Mouse (Mus musculus): ENCODE measurements around the gene Sec16a.
"Not testable (repeated sequence)": the region's sequence is repeated elsewhere in the genome, so short reads cannot be mapped to it uniquely, and the experiment has no call there.

Gene Sec16a

DNA sequence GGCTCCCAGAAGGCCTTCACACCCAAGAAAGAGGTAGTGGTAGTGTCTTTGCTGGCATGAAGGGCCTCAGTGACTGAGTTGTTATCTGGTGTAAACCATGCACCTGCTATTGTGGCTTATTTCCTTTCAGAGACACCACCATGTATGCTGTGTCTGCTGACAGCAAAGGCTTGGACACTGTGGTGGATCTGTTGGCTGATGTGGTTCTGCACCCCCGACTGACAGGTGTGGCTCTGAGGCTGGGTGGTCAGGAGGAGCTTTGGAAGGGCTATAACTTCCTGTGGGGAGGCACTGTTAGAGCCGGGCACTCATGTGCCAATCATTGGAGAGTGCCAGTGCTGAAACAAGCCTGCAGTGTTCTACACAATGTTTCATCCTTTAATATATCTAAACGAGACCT is 54.1 kb downstream of the Sec16a start:
- no peak for DNase-seq (ENCODE audit: low read depth, low spot score)

DNA sequence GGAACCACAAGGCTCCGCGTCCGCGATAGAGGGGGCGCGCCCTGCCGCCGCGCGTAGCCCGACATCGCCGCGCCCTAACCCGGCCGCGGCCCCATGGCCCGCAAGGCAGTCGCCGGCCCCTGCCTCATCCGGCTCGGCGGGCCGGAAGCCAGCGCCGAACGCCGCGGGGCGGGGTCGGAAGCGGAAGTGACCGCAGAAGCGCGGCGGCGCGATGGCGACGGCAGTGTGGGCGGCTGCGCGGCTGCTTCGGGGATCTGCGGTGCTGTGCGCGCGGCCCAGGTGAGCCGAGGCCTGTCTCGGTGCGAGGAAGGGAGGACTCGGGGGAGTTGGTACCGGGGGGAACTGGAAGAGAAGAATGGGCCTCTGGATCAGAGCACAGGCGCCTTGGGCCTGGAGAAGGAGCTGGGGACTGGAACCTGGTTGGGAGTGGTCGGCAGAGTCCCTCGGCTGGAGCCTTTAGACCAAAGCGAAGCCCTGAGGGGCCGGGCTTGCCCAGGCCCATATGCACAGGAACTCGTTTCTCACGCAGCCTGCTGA is 55.8 kb downstream of the Sec16a start, which contains the start of the genes Entr1 and Pmpca:
Gene Entr1 (minus strand): TSS at position 163 of the 537 bp plus-strand sequence.
Gene Pmpca (plus strand): TSS at position 186 of the 537 bp plus-strand sequence.
- peak; percentile 80 for DNase-seq (ENCODE audit: low read depth, low spot score)

DNA sequence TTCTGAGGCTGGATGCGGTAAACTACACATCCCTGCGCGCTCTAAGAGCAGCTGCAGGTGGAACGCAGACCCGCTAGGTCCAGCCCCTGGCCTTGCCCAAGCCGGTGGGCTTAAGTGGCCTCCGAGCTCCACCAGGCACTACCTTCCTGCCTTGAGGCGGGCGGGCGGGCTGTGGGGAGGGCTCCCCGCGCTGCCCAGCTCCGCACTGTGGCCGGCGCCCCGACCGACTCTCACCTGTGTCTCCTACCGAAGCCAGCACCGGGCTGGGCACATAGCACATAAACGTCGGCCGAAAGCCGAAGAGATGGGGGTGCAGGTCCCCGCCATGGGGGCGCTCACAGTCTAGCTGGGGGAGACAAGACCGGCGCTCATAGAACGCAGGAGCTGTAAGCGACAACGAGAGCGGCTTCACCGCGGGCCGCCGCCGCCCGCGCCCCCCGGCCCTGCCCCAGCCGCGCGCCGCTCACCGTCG is 56.3 kb downstream of the Sec16a start:
- no peak for DNase-seq (ENCODE audit: low read depth, low spot score)

DNA sequence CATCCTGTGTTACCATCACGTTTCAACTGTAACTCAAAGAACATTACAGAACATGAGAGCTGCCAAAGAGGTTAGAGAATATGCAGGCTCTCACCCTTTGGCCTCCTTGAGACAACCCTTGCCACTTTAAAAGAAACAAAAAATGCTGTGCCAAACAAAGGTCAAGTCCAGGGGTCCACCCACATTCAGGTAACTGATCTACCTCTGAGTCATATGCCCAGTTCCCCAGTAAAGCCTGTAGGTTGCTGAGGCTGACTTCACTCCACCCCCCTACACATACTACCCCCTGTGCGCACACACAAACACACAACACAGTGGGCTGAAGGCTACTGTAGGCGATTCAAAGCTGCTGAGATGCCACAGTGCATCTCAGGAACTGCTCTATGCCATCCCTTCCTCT is 57.3 kb downstream of the Sec16a start:
- no peak for DNase-seq (ENCODE audit: low read depth, low spot score)

DNA sequence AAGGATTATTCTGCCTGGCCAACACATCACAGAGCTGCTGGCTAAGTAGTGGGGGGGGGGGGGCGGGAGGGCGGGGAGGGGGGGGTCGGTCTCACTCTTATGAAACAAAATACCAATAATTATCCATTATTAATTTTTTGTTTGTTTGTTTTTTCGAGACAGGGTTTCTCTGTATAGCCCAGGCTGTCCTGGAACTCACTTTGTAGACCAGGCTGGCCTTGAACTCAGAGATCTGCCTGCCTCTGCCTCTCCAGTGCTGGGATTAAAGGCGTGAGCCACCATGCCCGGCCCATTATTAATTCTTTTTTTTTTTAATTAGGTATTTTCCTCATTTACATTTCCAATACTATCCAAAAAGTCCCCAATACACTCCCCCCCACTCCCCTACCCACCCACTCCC is 64.1 kb downstream of the Sec16a start:
- not testable (repeated sequence) for DNase-seq (ENCODE audit: low read depth, low spot score)

DNA sequence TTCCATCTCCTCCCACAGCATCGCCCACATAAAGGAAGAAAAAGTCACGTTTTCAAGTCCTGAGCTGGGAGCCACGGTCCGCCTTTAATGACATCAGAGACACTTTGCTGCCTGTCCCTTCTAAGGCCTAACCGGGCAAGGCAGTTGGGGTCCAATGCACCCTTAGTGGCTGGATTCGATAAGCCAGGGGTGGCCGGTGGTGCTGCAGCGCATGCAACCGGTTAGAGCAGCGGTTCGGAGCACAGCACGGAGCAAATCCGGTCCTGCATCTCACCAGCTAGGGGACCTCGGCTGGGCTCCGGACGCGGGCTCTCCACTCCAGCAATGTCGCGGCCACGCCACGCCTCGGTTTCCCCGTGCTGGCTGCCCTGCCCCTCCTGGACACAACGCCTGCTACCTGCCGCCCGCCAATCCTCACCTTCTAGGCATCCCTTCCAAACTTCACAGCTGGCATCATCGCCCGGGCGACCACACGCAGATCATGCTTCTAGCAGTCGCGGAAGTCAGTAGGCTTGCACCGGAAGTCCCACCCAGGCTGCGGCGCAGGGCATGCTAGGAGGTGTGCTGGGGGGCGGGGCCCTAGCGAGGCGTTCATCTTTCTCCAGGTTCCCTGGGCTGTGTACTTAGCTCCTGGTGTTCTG is 64.8 kb downstream of the Sec16a start, which contains the start of gene Snapc4:
Gene Snapc4 (minus strand): TSS at position 523 of the 641 bp plus-strand sequence.
- peak; percentile 82 for DNase-seq (ENCODE audit: low read depth, low spot score)

DNA sequence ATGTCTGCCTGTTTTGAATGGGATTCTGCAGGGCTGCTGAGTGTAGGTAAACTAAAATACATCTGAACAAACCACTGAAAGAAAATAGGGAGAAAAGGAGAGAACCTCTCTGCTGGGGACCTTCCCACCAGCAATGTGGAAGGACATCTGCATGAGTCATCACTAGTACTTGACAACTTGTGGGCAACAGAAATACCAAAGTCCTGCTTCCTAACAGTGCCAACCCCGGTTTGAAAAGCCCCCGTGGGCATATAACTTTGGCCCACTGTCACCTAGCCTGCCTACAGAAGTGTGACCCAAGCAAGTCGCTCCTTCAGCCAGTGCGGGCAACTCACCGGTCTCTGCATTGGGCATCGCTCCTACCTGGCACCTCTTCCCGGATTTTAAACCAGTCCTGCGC is 72.6 kb downstream of the Sec16a start:
- DNase-seq (ENCODE audit: low read depth, low spot score) = no peak

DNA sequence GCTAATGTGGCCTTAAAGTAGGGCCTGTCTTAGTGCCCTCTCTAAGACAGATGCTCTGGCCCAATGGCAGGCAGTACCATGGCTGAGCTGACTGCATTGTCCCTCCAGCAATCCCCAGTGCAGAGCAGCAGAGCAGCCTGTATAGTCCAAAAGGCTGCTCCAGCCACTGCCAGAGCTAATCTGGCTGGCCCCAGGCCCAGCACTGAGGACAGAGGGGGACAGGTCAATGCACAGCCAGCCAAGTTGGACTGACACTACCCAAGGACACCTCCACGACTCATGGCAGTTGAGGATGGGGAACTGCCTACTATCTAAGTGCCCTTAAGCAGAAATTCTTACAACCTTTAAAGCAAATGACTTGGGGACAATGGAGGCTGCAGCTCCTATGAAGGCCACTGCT is 76.4 kb downstream of the Sec16a start:
- DNase-seq (ENCODE audit: low read depth, low spot score) = no peak

DNA sequence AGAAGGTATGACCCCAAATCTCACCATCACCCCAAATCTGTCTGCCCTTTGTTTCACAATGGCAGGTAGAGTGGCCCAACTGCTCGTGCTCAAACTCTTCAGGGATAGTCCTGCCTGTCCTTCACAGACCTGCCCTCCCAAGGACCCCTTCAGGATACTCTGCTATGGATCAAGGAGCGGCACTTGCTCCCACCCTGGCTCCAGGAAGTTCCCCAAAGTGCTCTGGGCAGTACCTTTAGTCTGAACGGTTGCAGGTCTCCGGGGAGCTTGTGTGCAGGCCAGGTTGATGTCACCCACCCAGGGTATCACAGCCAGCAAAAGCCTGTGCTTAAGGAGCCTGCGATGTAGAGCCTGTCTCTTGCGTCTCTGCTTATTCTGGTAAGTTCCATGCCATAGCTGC is 77.1 kb downstream of the Sec16a start:
- no peak for DNase-seq (ENCODE audit: low read depth, low spot score)

DNA sequence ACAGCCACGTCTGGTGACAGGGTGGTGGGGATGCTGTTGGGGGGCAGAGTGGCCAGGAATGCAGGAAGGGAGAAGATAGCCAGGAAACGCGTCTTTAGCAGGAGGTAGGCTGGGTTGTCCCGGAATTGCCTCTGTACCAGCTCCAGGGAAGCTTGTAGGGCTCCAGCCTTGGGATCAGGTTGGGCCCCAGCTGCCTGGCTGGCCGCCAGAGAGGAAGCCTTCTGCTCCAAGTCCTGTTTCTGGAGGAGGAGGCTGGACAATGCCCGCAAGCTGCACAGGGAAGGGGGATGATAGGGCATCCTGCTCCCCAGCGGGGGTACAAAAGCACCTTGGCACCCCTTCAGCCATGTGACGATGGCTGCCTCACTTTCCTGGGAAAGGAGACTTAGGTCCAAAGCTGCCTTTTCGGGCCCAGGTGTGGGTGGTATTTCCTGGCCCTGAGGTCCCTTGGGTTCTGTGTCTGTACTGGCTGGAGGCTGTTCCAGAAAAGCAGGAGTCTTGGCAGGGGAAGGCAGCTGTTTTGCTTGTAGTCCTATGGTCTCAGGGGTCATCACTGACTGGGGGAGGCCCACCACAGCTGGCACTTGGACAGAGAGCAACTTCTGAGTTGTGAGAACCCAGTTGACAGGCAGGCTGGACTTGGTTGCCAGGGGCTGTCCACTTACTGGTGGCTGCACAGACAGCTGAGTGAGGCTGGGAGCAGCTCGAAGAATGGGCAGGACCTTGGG is 80.1 kb downstream of the Sec16a start:
- no peak for DNase-seq (ENCODE audit: low read depth, low spot score)

DNA sequence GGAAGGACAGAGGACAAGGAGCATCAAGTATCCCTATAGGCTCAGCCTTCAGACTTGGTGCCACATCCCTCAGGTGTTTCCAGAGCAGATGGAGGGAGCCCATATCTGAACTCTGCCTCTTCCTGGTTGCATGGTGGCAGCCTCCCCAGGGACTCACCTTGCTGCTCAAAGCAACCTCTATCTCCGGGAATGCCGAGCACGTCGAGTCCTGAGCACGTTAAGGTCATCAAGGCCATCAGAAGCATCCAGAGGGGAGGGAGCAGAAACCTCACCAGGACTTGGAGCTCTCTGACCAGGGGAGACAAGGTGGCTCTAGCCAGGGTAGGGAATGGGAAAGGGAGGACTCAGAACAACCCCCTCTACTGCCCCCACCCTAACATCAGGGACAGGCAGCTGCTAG is 81.5 kb downstream of the Sec16a start:
- no peak for DNase-seq (ENCODE audit: low read depth, low spot score)

DNA sequence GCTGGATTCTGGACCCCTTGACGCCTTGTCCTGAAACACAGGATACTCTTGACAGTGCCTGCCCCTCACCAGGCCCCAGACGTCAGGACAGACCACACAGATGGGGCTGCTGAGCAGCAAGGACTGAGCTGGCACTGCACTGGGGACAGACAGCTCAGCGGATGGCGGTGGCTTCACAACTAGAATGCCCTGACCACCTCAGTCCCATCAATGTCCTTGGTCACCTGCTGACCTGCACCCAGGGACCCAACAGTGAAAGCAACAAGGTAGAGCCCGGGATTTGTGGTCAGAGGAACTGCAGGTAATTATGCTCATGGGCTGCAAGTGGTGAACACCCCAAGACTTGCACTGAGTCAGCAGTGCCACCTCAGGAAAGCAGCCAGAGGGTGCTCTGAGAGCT is 82.0 kb downstream of the Sec16a start:
- no peak for DNase-seq (ENCODE audit: low read depth, low spot score)

DNA sequence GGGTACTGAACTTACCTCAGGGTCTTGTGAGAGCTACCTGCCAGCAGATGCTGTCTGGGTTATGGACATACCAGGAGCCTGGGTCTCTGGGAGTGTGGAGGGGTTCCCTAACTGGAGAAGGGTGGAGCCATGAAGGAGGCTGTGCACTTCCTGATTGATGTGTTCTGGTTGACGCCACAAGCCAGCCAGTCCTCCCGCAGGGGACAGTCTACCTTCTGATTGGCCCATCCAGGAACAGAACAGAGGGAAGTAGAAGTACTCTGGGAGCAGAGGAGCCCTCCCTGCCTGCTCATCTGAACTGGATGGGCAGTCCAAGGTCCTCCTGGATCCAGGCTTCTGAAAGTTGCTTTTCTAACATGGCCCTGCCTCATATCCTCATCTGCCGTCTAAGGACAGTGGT is 84.2 kb downstream of the Sec16a start, which contains the start of gene Card9:
Gene Card9 (minus strand): TSS at position 147 of the 400 bp plus-strand sequence.
- no peak for DNase-seq (ENCODE audit: low read depth, low spot score)

DNA sequence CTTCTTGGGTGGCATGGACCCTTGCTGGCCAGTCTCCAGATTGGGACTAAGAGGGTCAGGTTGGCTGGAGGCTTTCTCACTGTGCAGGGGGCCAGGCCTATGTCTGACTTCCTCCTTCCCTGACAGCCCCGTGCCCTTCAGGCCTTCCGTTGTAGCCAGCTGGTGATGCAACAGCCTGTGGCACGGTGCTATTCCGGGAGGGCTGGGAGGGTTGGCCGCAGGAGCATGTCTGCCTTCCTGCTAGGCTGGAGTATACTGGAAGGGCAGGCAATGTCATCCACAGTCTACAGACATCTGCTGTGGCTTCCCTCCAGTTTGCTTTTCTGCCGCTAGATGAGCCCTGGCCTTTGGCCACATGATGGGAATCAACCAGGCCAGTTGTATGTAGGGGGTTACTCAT is 85.0 kb downstream of the Sec16a start:
- no peak for DNase-seq (ENCODE audit: low read depth, low spot score)

Measured in forelimb bud, embryonic 11.5 days (tissue).